Mouse (Mus musculus): ENCODE data around the gene Cd55b.
"Not testable (repeated sequence)": the region's sequence is repeated elsewhere in the genome, so short reads cannot be mapped to it uniquely, and the experiment has no call there.

- not testable (repeated sequence) for TF ChIP-seq CTCF (IDR thresholded peaks at IDR 0.05; ENCODE audit: control insufficient read depth, insufficient read depth, insufficient replicate concordance, low read depth, low read length); POLR2A (IDR thresholded peaks at IDR 0.05; ENCODE audit: control insufficient read depth, low read depth, low read length)
Measured at GRCm38 (mm10) chr1:130397109-130397508, 25.7 kb downstream of the Cd55b start.

All from testis, adult 2 months (tissue).